Mouse (Mus musculus): ENCODE data around the gene Cdh9. TPM values are rescaled to one million over a fixed set of nuclear protein-coding genes. Genes with fewer than 3 reads are reported as not detected.

Gene Cdh9
- polyA plus RNA-seq, 1 experiment from 2014 or later = 0.38 TPM

DNA sequence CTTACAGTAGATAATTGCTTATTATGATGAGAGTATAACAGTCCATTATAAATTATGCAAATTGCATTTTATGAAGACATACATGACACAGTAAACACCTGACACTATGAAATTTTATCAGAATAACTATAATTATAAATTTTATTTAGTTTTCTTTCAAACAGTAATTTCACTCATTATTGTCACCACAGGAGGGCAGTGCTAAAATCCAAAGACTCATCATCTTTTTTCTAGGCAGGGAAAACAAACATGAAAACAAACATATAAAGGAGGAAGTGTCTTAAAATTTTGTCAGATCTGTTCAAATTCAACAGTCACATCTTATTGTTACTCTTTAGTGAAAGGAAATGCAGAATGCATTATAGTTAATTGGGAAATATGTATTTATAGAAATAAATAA lies 72.7 kb downstream of the Cdh9 start:
- Histone ChIP-seq H3K4me1 (ENCODE audit: control insufficient read depth, insufficient read depth, low read length) (no peaks in the 10 kb centered on the region), H3K4me2 (replicated peaks; ENCODE audit: low read depth, low read length) (no peak overlapping the region), H3K36me3 (ENCODE audit: control insufficient read depth, insufficient read depth, low read length) (no peaks in the 10 kb centered on the region), H3K4me3 (ENCODE audit: low read length) (no peak overlapping the region), H3K9ac (ENCODE audit: low read depth, low read length) (no peak overlapping the region), H3K27ac (ENCODE audit: low read depth, low read length) (no peak overlapping the region), H3K9me3 (ENCODE audit: control insufficient read depth, low read length) (no peaks in the 10 kb centered on the region), H3K27me3 (ENCODE audit: control insufficient read depth, insufficient read depth, low read length) (no peaks in the 10 kb centered on the region)
- no peak for ATAC-seq (ENCODE audit: low FRiP score, low TSS enrichment)

DNA sequence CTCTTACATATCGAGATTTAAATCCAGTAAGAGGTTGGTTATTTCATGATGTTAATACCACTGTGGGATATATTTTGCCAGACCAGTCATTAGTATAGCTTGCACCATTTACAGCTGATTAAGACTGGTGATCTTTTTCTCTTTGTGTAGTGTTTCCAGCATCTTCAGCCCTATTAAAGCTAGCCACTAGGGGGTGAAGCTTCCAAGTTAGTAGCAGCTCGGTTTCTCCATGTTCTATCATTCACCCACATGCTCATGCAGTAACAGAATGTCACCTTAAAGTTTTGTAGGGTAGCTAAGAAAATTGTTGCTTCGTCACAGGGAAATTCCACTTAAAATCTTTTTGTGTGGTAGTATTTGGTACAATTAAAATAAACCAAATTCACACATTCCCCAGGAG lies 82.2 kb downstream of the Cdh9 start:
- no peak overlapping the region for H3K4me3 ChIP-seq (ENCODE audit: low read length)
- H3K36me3 ChIP-seq (ENCODE audit: control insufficient read depth, insufficient read depth, low read length) = no peaks in the 10 kb centered on the region
- no peak for ATAC-seq (ENCODE audit: low FRiP score, low TSS enrichment)
- 65% methylated on average over 3 of the region's 3 CpGs for WGBS
- H3K4me1 ChIP-seq (ENCODE audit: control insufficient read depth, insufficient read depth, low read length) = no peaks in the 10 kb centered on the region
- H3K27ac ChIP-seq (ENCODE audit: low read depth, low read length) = no peak overlapping the region
- H3K9me3 ChIP-seq (ENCODE audit: control insufficient read depth, low read length) = no peaks in the 10 kb centered on the region
- H3K4me2 ChIP-seq (replicated peaks; ENCODE audit: low read depth, low read length) = no peak overlapping the region
- H3K27me3 ChIP-seq (ENCODE audit: control insufficient read depth, insufficient read depth, low read length) = no peaks in the 10 kb centered on the region
- H3K9ac ChIP-seq (ENCODE audit: low read depth, low read length) = no peak overlapping the region

DNA sequence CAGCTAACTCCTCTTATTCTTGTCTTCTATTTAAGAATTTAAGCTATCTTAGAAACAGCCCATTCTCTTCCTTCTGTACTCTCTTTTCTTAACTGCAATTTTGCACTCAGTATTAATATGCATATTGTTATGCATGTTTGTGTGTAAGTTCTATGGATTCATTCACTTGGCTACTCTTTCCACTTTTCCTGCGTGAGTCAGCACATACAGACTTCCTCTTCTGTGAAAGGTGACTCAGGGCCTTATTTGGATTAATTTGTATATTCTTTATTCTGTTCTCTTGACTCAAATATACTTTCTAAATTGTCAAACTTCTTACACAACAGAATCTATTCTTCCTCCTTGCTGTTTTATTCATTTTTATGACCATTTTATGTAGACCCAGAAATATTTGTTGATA lies 85.5 kb downstream of the Cdh9 start:
- Histone ChIP-seq H3K27ac (ENCODE audit: low read depth, low read length) (no peak overlapping the region), H3K27me3 (ENCODE audit: control insufficient read depth, insufficient read depth, low read length) (no peaks in the 10 kb centered on the region), H3K36me3 (ENCODE audit: control insufficient read depth, insufficient read depth, low read length) (no peaks in the 10 kb centered on the region), H3K4me3 (ENCODE audit: low read length) (no peak overlapping the region), H3K4me2 (replicated peaks; ENCODE audit: low read depth, low read length) (no peak overlapping the region), H3K9ac (ENCODE audit: low read depth, low read length) (no peak overlapping the region), H3K4me1 (ENCODE audit: control insufficient read depth, insufficient read depth, low read length) (no peaks in the 10 kb centered on the region), H3K9me3 (ENCODE audit: control insufficient read depth, low read length) (no peaks in the 10 kb centered on the region)
- WGBS = 89% methylated on average over 1 of the region's 1 CpGs
- no peak for ATAC-seq (ENCODE audit: low FRiP score, low TSS enrichment)

DNA sequence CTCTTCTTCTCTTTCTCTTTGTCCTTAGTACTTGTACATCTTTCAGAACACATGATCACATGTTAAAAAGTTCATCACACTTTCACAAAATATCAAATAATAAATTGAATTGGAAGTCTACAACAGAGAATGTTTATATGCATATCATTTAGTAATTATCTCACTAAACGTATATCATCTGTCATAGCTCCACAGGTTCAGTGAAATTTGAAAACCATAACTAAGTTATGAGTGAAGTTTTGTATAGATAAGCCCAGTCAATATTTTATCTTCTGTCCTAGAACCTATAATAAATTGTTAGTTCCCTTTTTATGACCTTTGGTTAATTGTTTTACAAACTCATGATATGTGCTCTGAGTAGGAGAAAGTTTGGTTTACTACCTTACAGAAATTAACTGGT lies 106.2 kb downstream of the Cdh9 start:
- H3K4me2 ChIP-seq (replicated peaks; ENCODE audit: low read depth, low read length) = no peak overlapping the region
- no peaks in the 10 kb centered on the region for H3K36me3 ChIP-seq (ENCODE audit: control insufficient read depth, insufficient read depth, low read length)
- no peaks in the 10 kb centered on the region for H3K9me3 ChIP-seq (ENCODE audit: control insufficient read depth, low read length)
- H3K4me1 ChIP-seq (ENCODE audit: control insufficient read depth, insufficient read depth, low read length) = no peaks in the 10 kb centered on the region
- H3K4me3 ChIP-seq (ENCODE audit: low read length) = no peak overlapping the region
- 92% methylated on average over 1 of the region's 1 CpGs for WGBS
- no peak overlapping the region for H3K27ac ChIP-seq (ENCODE audit: low read depth, low read length)
- H3K9ac ChIP-seq (ENCODE audit: low read depth, low read length) = no peak overlapping the region
- H3K27me3 ChIP-seq (ENCODE audit: control insufficient read depth, insufficient read depth, low read length) = no peaks in the 10 kb centered on the region
- no peak for ATAC-seq (ENCODE audit: low FRiP score, low TSS enrichment)

DNA sequence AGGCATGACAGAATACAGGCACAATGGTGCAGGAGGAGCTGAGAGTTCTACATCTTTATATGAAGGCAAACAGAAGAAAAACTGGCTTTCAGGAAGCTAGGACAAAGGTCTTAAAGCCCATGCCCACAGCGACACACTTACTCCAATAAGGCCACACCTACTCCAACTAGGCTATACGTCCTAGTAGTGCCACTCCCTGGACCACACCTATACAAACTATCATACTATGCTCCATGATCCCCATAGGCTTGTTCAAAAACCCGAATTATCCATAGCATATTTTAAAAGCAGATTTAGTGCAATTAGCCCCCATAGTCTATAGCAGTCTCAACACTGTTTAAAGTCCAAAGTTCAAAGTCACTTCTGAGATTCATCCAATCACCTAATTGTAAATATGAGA lies 154.0 kb downstream of the Cdh9 start:
- Histone ChIP-seq H3K36me3 (ENCODE audit: control insufficient read depth, insufficient read depth, low read length) (no peaks in the 10 kb centered on the region), H3K4me2 (replicated peaks; ENCODE audit: low read depth, low read length) (no peak overlapping the region), H3K27ac (ENCODE audit: low read depth, low read length) (no peak overlapping the region), H3K4me1 (ENCODE audit: control insufficient read depth, insufficient read depth, low read length) (no peaks in the 10 kb centered on the region), H3K27me3 (ENCODE audit: control insufficient read depth, insufficient read depth, low read length) (no peaks in the 10 kb centered on the region), H3K4me3 (ENCODE audit: low read length) (no peak overlapping the region), H3K9ac (ENCODE audit: low read depth, low read length) (no peak overlapping the region), H3K9me3 (ENCODE audit: control insufficient read depth, low read length) (no peaks in the 10 kb centered on the region)
- ATAC-seq (ENCODE audit: low FRiP score, low TSS enrichment) = no peak
- 83% methylated on average over 3 of the region's 3 CpGs for WGBS

DNA sequence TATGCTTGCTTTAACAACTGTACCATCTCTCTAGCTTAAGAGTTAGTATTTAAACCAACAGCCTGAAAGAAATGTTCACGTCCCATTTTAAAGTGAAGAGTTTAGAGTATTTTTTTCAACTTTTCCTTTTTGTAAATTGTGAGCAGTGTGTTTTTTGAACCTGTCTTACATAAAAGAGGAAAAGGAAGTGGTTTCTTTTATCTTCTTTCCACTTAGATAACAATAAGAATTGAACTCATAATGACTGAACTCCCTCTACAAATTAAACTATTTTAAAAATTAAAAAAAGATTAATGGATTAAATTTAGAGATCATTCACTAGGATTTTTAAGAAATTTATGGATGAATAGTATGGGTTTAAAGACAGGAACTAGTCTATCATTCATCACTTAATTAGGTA lies 168.1 kb downstream of the Cdh9 start:
- H3K27ac ChIP-seq (ENCODE audit: low read depth, low read length) = no peak overlapping the region
- no peak overlapping the region for H3K9ac ChIP-seq (ENCODE audit: low read depth, low read length)
- WGBS = 92% methylated on average over 1 of the region's 1 CpGs
- no peaks in the 10 kb centered on the region for H3K27me3 ChIP-seq (ENCODE audit: control insufficient read depth, insufficient read depth, low read length)
- no peak for ATAC-seq (ENCODE audit: low FRiP score, low TSS enrichment)
- H3K4me1 ChIP-seq (ENCODE audit: control insufficient read depth, insufficient read depth, low read length) = no peaks in the 10 kb centered on the region
- no peaks in the 10 kb centered on the region for H3K9me3 ChIP-seq (ENCODE audit: control insufficient read depth, low read length)
- no peak overlapping the region for H3K4me3 ChIP-seq (ENCODE audit: low read length)
- no peaks in the 10 kb centered on the region for H3K36me3 ChIP-seq (ENCODE audit: control insufficient read depth, insufficient read depth, low read length)
- H3K4me2 ChIP-seq (replicated peaks; ENCODE audit: low read depth, low read length) = no peak overlapping the region
